Mouse (Mus musculus) midbrain, embryonic 11.5 days (tissue): Measurements from ENCODE around the gene Efcab14. TPM values are rescaled to one million over a fixed set of nuclear protein-coding genes. Genes with fewer than 3 reads are reported as not detected.

Source experiments
- ATAC-seq: fragments of 200-750 bp; cut with Nextera tagmentation; 2 replicates; pipeline ENCODE4 v1.8.0; 2017; ENCODE audit warnings: moderate TSS enrichment, moderate library complexity; ENCODE audit not compliant: low FRiP score
- DNase-seq: peaks from one replicate; pipeline ENCODE4 v3.0.0; 2015; ENCODE audit warnings: low spot score; ENCODE audit errors: missing footprints
- H3K27ac ChIP-seq: fragments of 300-500 bp; sonication (generic); 2 replicates; pipeline ENCODE4 v1.5.1; 2014; ENCODE audit warnings: low read depth, low read length
- H3K27me3 ChIP-seq: fragments of 300-500 bp; sonication (generic); 2 replicates; pipeline ENCODE4 v1.6.1; 2014; ENCODE audit warnings: mild to moderate bottlenecking, low read length, moderate library complexity, mixed read lengths; ENCODE audit not compliant: control insufficient read depth, insufficient read depth
- H3K36me3 ChIP-seq: fragments of 300-500 bp; sonication (generic); 2 replicates; pipeline ENCODE4 v1.6.1; 2014; ENCODE audit warnings: mild to moderate bottlenecking, low read length, moderate library complexity, mixed read lengths; ENCODE audit not compliant: control insufficient read depth, insufficient read depth
- H3K4me1 ChIP-seq: fragments of 300-500 bp; sonication (generic); 2 replicates; pipeline ENCODE4 v1.6.1; 2014; ENCODE audit warnings: low read length; ENCODE audit not compliant: control insufficient read depth, insufficient read depth
- H3K4me2 ChIP-seq: fragments of 300-500 bp; sonication (generic); 2 replicates; pipeline ENCODE4 v1.6.1; 2014; ENCODE audit warnings: mild to moderate bottlenecking, moderate library complexity
- H3K4me3 ChIP-seq: fragments of 300-500 bp; sonication (generic); 2 replicates; pipeline ENCODE4 v1.5.1; 2014; ENCODE audit warnings: low read depth, low read length
- H3K9ac ChIP-seq: fragments of 300-500 bp; sonication (generic); 2 replicates; pipeline ENCODE4 v1.6.1; 2014; ENCODE audit warnings: low read length
- H3K9me3 ChIP-seq: fragments of 300-500 bp; sonication (generic); 2 replicates; pipeline ENCODE4 v1.6.1; 2016; ENCODE audit warnings: low read length; ENCODE audit not compliant: control insufficient read depth
- WGBS: fragments of 180-500 bp; shearing (Covaris S2); extraction: QIAGEN DNeasy Blood & Tissue Kit; methylation state at CpG from one replicate; pipeline ENCODE4 v1.1.7; 2014; 5-methylcytosine and 5-hydroxymethylcytosine counted together
- polyA plus RNA-seq: library from polyadenylated mRNA; unstranded; fragments of >200 nt; fragmentation: Nextera tagmentation; extraction: Ambion mirVana; gene quantifications from 2 replicates; pipeline ENCODE4 v1.2.1, GENCODE M21; 2014

Gene Efcab14
- polyA plus RNA-seq, 1 experiment from 2014 or later, result 42.8 TPM

- ATAC-seq, result no peak
- peaks cover 12% of the 10 kb centered on the region for H3K36me3 ChIP-seq
- no peaks in the 10 kb centered on the region for H3K4me1 ChIP-seq
- 57% methylated on average over 3 of the region's 3 CpGs for WGBS
- no peaks in the 10 kb centered on the region for H3K27me3 ChIP-seq
- H3K9me3 ChIP-seq, result no peaks in the 10 kb centered on the region
- no peak overlapping the region for H3K4me3 ChIP-seq
- no peak for DNase-seq
- H3K9ac ChIP-seq, result no peak overlapping the region
- no peak overlapping the region for H3K4me2 ChIP-seq
- H3K27ac ChIP-seq, result no peak overlapping the region
Measured at GRCm38 (mm10) chr4:115761206-115761605, 23.7 kb downstream of the Efcab14 start.

- no peak overlapping the region for H3K4me2 ChIP-seq
- no peaks in the 10 kb centered on the region for H3K27me3 ChIP-seq
- H3K4me3 ChIP-seq, result no peak overlapping the region
- H3K36me3 ChIP-seq, result peaks cover 13% of the 10 kb centered on the region
- H3K4me1 ChIP-seq, result no peaks in the 10 kb centered on the region
- no peak overlapping the region for H3K27ac ChIP-seq
- ATAC-seq (no peak), DNase-seq (no peak)
- no peaks in the 10 kb centered on the region for H3K9me3 ChIP-seq
- no peak overlapping the region for H3K9ac ChIP-seq
- 94% methylated on average over 11 of the region's 11 CpGs for WGBS
Measured at GRCm38 (mm10) chr4:115764581-115764980, 27.0 kb downstream of the Efcab14 start.

GRCm38 (mm10) chr4:115767647-115768467, 30.3 kb downstream of the Efcab14 start:
- no peak overlapping the region for H3K4me2 ChIP-seq
- WGBS, result 81% methylated on average over 11 of the region's 11 CpGs
- ATAC-seq, result no peak
- H3K9ac ChIP-seq, result no peak overlapping the region
- H3K27me3 ChIP-seq, result no peaks in the 10 kb centered on the region
- DNase-seq, result no peak
- no peak overlapping the region for H3K27ac ChIP-seq
- H3K4me3 ChIP-seq, result no peak overlapping the region
- H3K36me3 ChIP-seq, result peaks cover 12% of the 10 kb centered on the region
- no peaks in the 10 kb centered on the region for H3K9me3 ChIP-seq
- H3K4me1 ChIP-seq, result no peaks in the 10 kb centered on the region

- ATAC-seq, result no peak
- 84% methylated on average over 6 of the region's 6 CpGs for WGBS
- H3K36me3 ChIP-seq, result peaks cover 10% of the 10 kb centered on the region
Measured at GRCm38 (mm10) chr4:115775056-115775455, 37.5 kb downstream of the Efcab14 start.

GRCm38 (mm10) chr4:115777627-115778026, 40.1 kb downstream of the Efcab14 start:
- Histone ChIP-seq H3K9me3 (no peaks in the 10 kb centered on the region), H3K27me3 (no peaks in the 10 kb centered on the region), H3K4me3 (no peak overlapping the region), H3K4me2 (no peak overlapping the region), H3K4me1 (no peaks in the 10 kb centered on the region), H3K9ac (no peak overlapping the region), H3K27ac (no peak overlapping the region), H3K36me3 (peaks cover 6% of the 10 kb centered on the region)
- ATAC-seq, result no peak
- no peak for DNase-seq
- WGBS, result 92% methylated on average over 2 of the region's 2 CpGs

More at GRCm38 (mm10) chr4:115775056-115775455, 37.5 kb downstream of the Efcab14 start:
- Histone ChIP-seq H3K9me3 (no peaks in the 10 kb centered on the region), H3K4me1 (no peaks in the 10 kb centered on the region), H3K27me3 (no peaks in the 10 kb centered on the region), H3K9ac (no peak overlapping the region), H3K4me2 (no peak overlapping the region), H3K4me3 (no peak overlapping the region), H3K27ac (no peak overlapping the region)
- DNase-seq, result no peak

GRCm38 (mm10) chr4:115780269-115780668, 42.7 kb downstream of the Efcab14 start:
- 53% methylated on average over 6 of the region's 6 CpGs for WGBS
- no peaks in the 10 kb centered on the region for H3K27me3 ChIP-seq
- no peaks in the 10 kb centered on the region; the same call in 1 of the 2 replicates for H3K36me3 ChIP-seq
- no peak overlapping the region for H3K4me3 ChIP-seq
- DNase-seq (no peak), ATAC-seq (no peak)
- H3K9me3 ChIP-seq, result no peaks in the 10 kb centered on the region
- no peak overlapping the region for H3K27ac ChIP-seq
- H3K4me2 ChIP-seq, result no peak overlapping the region
- H3K4me1 ChIP-seq, result peaks cover under 1% of the 10 kb centered on the region
- no peak overlapping the region for H3K9ac ChIP-seq

- ATAC-seq (no peak), DNase-seq (no peak)
- WGBS, result 93% methylated on average over 3 of the region's 3 CpGs
- no peaks in the 10 kb centered on the region for H3K27me3 ChIP-seq
- no peak within 1 kb of the TSS for H3K9ac ChIP-seq
- H3K27ac ChIP-seq, result no peak within 1 kb of the TSS
- H3K36me3 ChIP-seq, result no peaks in the 10 kb centered on the region; the same call in 1 of the 2 replicates
- peaks cover 5% of the 10 kb centered on the region for H3K4me1 ChIP-seq
- no peak within 1 kb of the TSS for H3K4me2 ChIP-seq
- H3K9me3 ChIP-seq, result no peaks in the 10 kb centered on the region
- H3K4me3 ChIP-seq, result no peak within 1 kb of the TSS
Measured at GRCm38 (mm10) chr4:115780918-115781317, 43.4 kb downstream of the Efcab14 start, which contains the start of gene Tex38. Gene Tex38 (minus strand): TSS chr4:115781018.

- Histone ChIP-seq H3K9ac (no peak overlapping the region), H3K27me3 (no peaks in the 10 kb centered on the region), H3K9me3 (no peaks in the 10 kb centered on the region), H3K36me3 (no peaks in the 10 kb centered on the region; the same call in 1 of the 2 replicates), H3K27ac (no peak overlapping the region), H3K4me1 (peaks cover 5% of the 10 kb centered on the region), H3K4me2 (no peak overlapping the region), H3K4me3 (no peak overlapping the region)
- ATAC-seq (no peak), DNase-seq (no peak)
- WGBS, result 87% methylated on average over 5 of the region's 5 CpGs
Measured at GRCm38 (mm10) chr4:115782026-115782805, 44.7 kb downstream of the Efcab14 start.
